Mouse (Mus musculus) embryonic facial prominence, embryonic 14.5 days (tissue): ENCODE measurements around the gene Ttc16. TPM values are rescaled to one million over a fixed set of nuclear protein-coding genes. Genes with fewer than 3 reads are reported as not detected.

ENCODE experiments used
- ATAC-seq: fragments of 200-750 bp; cut with Nextera tagmentation; 2 replicates; pipeline ENCODE4 v1.8.0; 2017; ENCODE audit warnings: low read depth, moderate number of reproducible peaks, moderate TSS enrichment
- DNase-seq: peaks from one replicate; pipeline ENCODE4 v3.0.0-alpha.2; 2015; ENCODE audit warnings: low spot score
- H3K27ac ChIP-seq: fragments of 300-500 bp; sonication (generic); replicated peaks from 2 replicates; pipeline ENCODE4 v1.5.1; 2014; ENCODE audit warnings: low read depth, mild to moderate bottlenecking, low read length, moderate library complexity
- H3K27me3 ChIP-seq: fragments of 300-500 bp; sonication (generic); replicated peaks from 2 replicates; pipeline ENCODE4 v1.6.1; 2014; ENCODE audit warnings: low read length; ENCODE audit not compliant: control insufficient read depth, insufficient read depth
- H3K36me3 ChIP-seq: fragments of 300-500 bp; sonication (generic); 2 replicates; pipeline ENCODE4 v1.6.1; 2014; ENCODE audit warnings: low read length, mixed read lengths; ENCODE audit not compliant: control insufficient read depth, insufficient read depth
- H3K4me1 ChIP-seq: fragments of 300-500 bp; sonication (generic); 2 replicates; pipeline ENCODE4 v1.6.1; 2014; ENCODE audit warnings: antibody characterized with exemption, low read length; ENCODE audit not compliant: control insufficient read depth, insufficient read depth
- H3K4me2 ChIP-seq: fragments of 300-500 bp; sonication (generic); 2 replicates; pipeline ENCODE4 v1.6.1; 2014; ENCODE audit warnings: low read depth, mild to moderate bottlenecking, low read length, moderate library complexity, mixed read lengths
- H3K4me3 ChIP-seq: fragments of 300-500 bp; sonication (generic); 2 replicates; pipeline ENCODE4 v1.5.1; 2014; ENCODE audit warnings: low read depth, mild to moderate bottlenecking, low read length
- H3K9ac ChIP-seq: fragments of 300-500 bp; sonication (generic); 2 replicates; pipeline ENCODE4 v1.6.1; 2014; ENCODE audit warnings: low read depth, mild to moderate bottlenecking, low read length, moderate library complexity, mixed read lengths
- H3K9me3 ChIP-seq: fragments of 300-500 bp; sonication (generic); 2 replicates; pipeline ENCODE4 v1.6.1; 2016; ENCODE audit warnings: low read length; ENCODE audit not compliant: control insufficient read depth
- WGBS: fragments of 180-500 bp; shearing (Covaris S2); extraction: QIAGEN DNeasy Blood & Tissue Kit; methylation state at CpG from one replicate; pipeline ENCODE4 v1.1.7; 2014; 5-methylcytosine and 5-hydroxymethylcytosine counted together
- polyA plus RNA-seq: library from polyadenylated mRNA; unstranded; fragments of >200 nt; fragmentation: Nextera tagmentation; extraction: Ambion mirVana; gene quantifications from 2 replicates; pipeline ENCODE4 v1.2.1, GENCODE M21; 2014

Gene Ttc16
- polyA plus RNA-seq, 1 experiment from 2014 or later = 0.85 TPM

DNA sequence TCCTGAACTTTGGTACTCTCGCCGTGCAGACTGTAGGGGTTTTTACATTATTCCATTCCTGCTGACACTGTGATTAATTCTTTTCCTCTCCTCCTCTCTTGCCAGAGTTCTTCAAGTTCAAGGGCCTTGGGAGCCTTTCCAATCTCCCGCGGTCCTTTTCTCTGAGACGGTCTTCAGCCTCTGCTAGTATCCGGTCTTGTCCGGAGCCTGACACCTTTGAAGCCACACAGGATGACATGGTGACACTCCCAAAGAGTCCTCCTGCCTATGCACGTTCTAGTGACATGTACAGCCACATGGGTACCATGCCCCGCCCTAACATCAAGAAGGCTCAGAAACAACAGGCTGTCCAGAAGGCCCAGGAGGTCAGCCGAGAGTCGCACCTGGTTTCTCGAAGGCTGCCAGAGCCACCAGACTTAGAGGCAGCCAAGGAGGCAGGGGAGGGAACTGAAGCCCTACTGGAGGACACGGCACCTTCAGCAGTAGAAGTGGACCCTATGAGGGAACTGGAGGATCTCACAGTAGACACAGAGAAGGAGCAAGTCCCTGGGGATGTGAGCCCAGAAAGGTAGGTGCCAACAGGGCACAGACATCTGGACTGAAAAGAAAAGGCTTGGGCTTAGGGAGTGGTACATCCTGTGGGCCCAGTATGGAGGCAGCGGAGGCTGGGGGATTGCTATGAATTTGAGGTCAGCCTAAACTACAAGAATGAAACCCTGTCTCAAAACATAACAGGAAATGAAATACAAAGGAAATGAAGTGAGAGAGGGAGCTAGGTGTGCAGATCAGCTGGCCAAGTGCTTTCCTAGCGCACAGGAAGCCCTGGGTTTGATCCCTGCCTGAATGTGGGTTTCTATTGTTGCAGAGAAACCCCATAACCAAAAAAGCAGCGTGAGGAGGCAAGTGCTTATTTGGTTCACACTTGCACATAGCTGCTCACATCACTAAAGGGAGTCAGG lies 50.3 kb downstream of the Ttc16 start:
- Histone ChIP-seq H3K4me1 (peaks cover 22% of the 10 kb centered on the region), H3K9me3 (no peaks in the 10 kb centered on the region), H3K9ac (no peak overlapping the region), H3K27ac (no peak overlapping the region), H3K4me3 (no peak overlapping the region), H3K36me3 (no peaks in the 10 kb centered on the region), H3K27me3 (no peaks in the 10 kb centered on the region), H3K4me2 (no peak overlapping the region)
- no peak for DNase-seq
- 73% methylated on average over 16 of the region's 16 CpGs for WGBS
- ATAC-seq = no peak

DNA sequence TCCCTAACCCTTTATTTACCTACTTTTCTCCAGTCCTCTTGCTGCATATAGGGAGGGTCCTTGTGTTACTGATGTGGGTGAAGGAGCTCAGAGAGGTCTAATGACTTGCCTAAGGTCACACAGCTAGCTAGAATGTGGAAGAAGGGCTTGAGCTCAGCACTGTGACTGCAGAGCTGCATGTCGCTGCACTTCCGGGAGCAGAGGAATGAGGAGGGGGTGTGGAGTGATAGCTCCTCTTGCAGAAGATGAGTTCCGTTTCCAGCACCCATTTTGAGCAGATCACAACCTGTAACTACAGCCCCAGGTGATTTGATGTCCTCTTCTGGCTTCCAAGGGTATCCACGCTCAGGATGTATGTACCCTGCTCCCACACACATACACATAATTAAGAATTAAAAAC lies 51.3 kb downstream of the Ttc16 start:
- Histone ChIP-seq H3K4me3 (no peak overlapping the region), H3K27ac (no peak overlapping the region), H3K9me3 (no peaks in the 10 kb centered on the region), H3K4me2 (no peak overlapping the region), H3K9ac (no peak overlapping the region), H3K36me3 (no peaks in the 10 kb centered on the region), H3K4me1 (peaks cover 20% of the 10 kb centered on the region; the same call in 1 of the 2 replicates), H3K27me3 (no peaks in the 10 kb centered on the region)
- ATAC-seq (no peak), DNase-seq (no peak)
- WGBS = 69% methylated on average over 4 of the region's 4 CpGs

DNA sequence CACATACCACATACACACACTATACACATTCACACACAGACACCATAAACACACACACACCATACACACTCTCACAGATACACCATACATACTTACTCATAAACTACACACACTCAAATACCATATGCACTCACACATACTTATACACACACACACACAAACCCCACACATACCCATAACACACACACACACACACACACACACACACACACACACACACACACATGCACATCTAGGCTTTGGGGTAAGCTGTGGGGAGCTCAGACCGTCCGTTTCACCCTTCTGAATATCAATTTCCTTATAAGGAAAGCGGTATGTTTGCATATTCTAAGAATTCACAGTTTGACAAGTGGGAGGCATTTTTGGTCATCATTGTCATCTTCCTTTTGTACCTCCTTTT lies 52.9 kb downstream of the Ttc16 start:
- Histone ChIP-seq H3K36me3 (no peaks in the 10 kb centered on the region), H3K9me3 (no peaks in the 10 kb centered on the region), H3K4me2 (peak overlapping the region; percentile 42; the same call in 1 of the 2 replicates), H3K4me1 (peaks cover 20% of the 10 kb centered on the region; the same call in 1 of the 2 replicates), H3K4me3 (no peak overlapping the region; the same call in 1 of the 2 replicates), H3K27ac (no peak overlapping the region), H3K9ac (no peak overlapping the region), H3K27me3 (no peaks in the 10 kb centered on the region)
- WGBS = 55% methylated on average over 3 of the region's 3 CpGs
- ATAC-seq (no peak), DNase-seq (no peak)

DNA sequence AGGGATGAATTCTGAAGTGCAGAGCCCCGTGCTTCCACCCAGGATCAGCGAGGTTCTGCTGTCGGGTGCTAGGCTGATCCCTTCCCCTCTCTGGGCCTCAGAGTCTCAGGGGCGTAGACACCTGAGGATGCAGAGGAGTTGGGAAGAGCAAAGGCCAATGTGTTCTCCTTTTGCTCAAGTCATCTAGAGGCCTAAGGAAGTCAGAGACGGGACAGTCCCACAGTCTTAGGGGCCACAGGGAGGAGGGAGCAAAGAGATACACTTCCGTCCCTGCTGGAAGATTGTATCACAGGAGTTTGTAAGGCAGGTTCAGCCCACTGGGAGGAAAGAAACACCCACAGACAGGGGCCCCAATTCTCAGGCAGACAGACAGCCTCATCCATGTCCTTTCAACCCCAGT lies 53.4 kb downstream of the Ttc16 start:
- Histone ChIP-seq H3K4me2 (peak overlapping the region; percentile 42), H3K27ac (no peak overlapping the region), H3K4me1 (peaks cover 20% of the 10 kb centered on the region; the same call in 1 of the 2 replicates), H3K4me3 (peak overlapping the region; percentile 11), H3K9me3 (no peaks in the 10 kb centered on the region), H3K9ac (peak overlapping the region; percentile 38), H3K36me3 (no peaks in the 10 kb centered on the region), H3K27me3 (no peaks in the 10 kb centered on the region)
- ATAC-seq (no peak), DNase-seq (no peak)
- WGBS = 49% methylated on average over 6 of the region's 6 CpGs

DNA sequence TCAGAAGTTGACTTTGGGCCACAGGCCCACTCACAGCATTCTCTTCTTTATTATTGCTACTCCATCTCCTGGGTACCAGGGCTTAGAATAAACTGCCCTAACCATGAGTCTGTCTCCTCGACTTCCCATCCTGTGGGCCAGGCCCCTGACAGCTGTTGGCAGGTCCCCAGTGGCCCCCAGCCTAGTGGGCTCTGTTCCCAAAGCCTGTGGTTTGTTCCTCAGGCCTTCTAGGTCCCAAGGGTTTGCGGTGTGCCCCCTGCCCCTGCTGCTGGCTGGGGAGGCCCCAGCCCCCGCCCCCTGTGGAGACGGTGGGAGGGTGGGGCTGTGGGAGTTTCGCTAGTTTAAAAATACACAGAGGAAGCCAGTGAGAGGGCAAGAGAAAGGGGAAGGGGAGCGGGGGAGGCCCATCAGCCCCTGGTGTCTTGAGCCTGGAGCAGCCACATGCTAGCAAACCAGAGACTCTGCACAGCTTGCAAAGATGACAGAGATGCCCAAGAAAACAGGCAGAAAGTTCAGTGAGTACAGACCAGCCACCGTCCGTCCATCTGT lies 54.7 kb downstream of the Ttc16 start, which contains the start of gene Sh2d3c:
Gene Sh2d3c (plus strand): TSS at position 375 of the 549 bp plus-strand sequence.
- H3K4me1 ChIP-seq = peaks cover 20% of the 10 kb centered on the region; the same call in 1 of the 2 replicates
- WGBS = 30% methylated on average over 8 of the region's 8 CpGs
- H3K9me3 ChIP-seq = no peaks in the 10 kb centered on the region
- peak within 1 kb of the TSS; percentile 38 for H3K9ac ChIP-seq
- H3K4me3 ChIP-seq = peak within 1 kb of the TSS; percentile 11
- peak within 1 kb of the TSS; percentile 42 for H3K4me2 ChIP-seq
- ATAC-seq (peak; percentile 53), DNase-seq (peak; percentile 74)
- no peaks in the 10 kb centered on the region for H3K27me3 ChIP-seq
- no peaks in the 10 kb centered on the region for H3K36me3 ChIP-seq
- H3K27ac ChIP-seq = peak within 1 kb of the TSS; percentile 35

DNA sequence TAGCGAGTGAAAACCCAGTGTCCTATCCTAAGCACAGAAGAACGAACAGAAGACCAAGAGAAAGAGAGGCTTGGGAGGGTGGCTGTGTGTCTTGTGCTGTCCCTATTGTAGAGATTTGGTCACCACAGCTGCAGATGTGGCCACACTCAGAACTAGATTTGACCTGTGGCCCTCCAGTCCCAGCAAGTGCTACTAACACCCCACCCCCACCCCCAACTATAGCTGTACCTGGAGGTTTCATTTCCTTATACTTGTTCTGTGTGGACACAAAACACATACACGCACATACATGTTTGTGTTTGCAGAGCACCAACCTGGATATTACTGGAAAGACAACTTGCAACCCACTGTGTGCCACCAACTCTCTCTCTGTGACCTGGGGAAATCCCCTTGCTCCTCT lies 55.4 kb downstream of the Ttc16 start:
- 89% methylated on average over 3 of the region's 3 CpGs for WGBS
- no peaks in the 10 kb centered on the region for H3K9me3 ChIP-seq
- no peak overlapping the region for H3K4me3 ChIP-seq
- H3K36me3 ChIP-seq = no peaks in the 10 kb centered on the region
- H3K9ac ChIP-seq = no peak overlapping the region
- no peaks in the 10 kb centered on the region for H3K27me3 ChIP-seq
- H3K27ac ChIP-seq = no peak overlapping the region
- peaks cover 20% of the 10 kb centered on the region; the same call in 1 of the 2 replicates for H3K4me1 ChIP-seq
- no peak overlapping the region for H3K4me2 ChIP-seq
- DNase-seq (no peak), ATAC-seq (no peak)

DNA sequence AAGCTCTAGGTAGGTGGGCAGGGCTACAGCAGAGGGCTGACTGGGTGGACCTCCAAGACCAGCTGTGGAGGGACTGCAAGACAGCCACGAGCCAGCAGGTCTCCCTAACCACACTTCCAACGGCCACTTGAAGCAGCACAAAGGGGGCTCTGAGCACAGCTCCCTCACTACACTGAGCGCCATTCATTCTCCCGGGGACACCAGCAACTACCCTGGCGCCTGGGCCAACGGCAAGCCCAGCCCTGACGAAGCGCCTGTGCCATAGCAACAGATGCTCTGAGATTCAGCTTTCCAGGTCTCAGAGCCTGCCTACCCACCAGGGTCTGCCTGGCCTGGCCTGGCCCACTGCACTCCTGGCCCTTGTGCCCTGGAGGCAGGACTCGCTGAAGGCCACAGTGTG lies 56.7 kb downstream of the Ttc16 start:
- peak; percentile 64 for DNase-seq
- Histone ChIP-seq H3K4me2 (no peak overlapping the region), H3K36me3 (no peaks in the 10 kb centered on the region), H3K9me3 (no peaks in the 10 kb centered on the region), H3K27me3 (no peaks in the 10 kb centered on the region), H3K27ac (peak overlapping the region; percentile 52), H3K4me3 (no peak overlapping the region), H3K4me1 (peaks cover 20% of the 10 kb centered on the region; the same call in 1 of the 2 replicates), H3K9ac (no peak overlapping the region)
- peak; percentile 30 for ATAC-seq
- 40% methylated on average over 9 of the region's 9 CpGs for WGBS

DNA sequence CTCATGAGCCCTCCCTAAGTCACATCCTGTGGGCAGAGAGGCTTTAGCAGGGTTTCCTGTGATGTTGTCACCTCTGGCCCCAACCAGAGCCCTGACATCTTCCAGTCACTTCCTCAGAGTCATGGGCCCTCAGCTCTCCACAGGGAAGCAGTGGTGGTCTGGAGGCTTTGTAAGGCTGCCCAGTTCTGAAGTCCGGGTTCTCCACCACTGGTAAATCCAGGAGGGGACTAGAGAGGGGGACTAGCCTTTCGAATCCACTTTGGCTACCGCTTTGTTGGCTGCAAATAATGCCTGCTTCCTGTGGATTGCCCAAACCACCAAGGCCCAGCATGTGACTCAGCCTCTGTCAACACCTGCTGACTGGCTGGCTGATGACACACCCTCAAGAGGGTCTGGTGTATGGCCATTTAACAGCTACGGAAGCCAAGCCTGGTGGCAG lies 60.4 kb downstream of the Ttc16 start:
- Histone ChIP-seq H3K27me3 (no peaks in the 10 kb centered on the region), H3K36me3 (peaks cover 7% of the 10 kb centered on the region), H3K9me3 (no peaks in the 10 kb centered on the region), H3K4me3 (no peak overlapping the region), H3K27ac (peak overlapping the region; percentile 44; the same call in 1 of the 2 replicates), H3K9ac (no peak overlapping the region; the same call in 1 of the 2 replicates), H3K4me2 (no peak overlapping the region), H3K4me1 (0 out of 2 replicates have a peak, but pooled peaks cover 3% of the 10 kb centered on the region)
- DNase-seq (peak; percentile 36), ATAC-seq (no peak)
- 63% methylated on average over 4 of the region's 4 CpGs for WGBS
